Mouse (Mus musculus) heart, adult 2 months (tissue): ENCODE measurements around the gene Vmn1r25. TPM values are rescaled to one million over a fixed set of nuclear protein-coding genes. Genes with fewer than 3 reads are reported as not detected.
"Not testable (repeated sequence)": the region's sequence is repeated elsewhere in the genome, so short reads cannot be mapped to it uniquely, and the experiment has no call there.

Source experiments
- DNase-seq, 2 experiments: peaks; one replicate each; pipeline ENCODE4 v3.0.0; 2021
- H3K27ac ChIP-seq: fragments of 200-600 bp; 2 replicates; pipeline ENCODE4 v1.8.1; 2022
- H3K27me3 ChIP-seq: fragments of 200-500 bp; 2 replicates; pipeline ENCODE4 v1.6.1; 2012; ENCODE audit warnings: mild to moderate bottlenecking, low read length, inconsistent platforms, mixed read lengths; ENCODE audit not compliant: control insufficient read depth, insufficient read depth
- H3K36me3 ChIP-seq: fragments of 200-500 bp; 2 replicates; pipeline ENCODE4 v1.6.1; 2012; ENCODE audit warnings: low read length, inconsistent platforms; ENCODE audit not compliant: control insufficient read depth, insufficient read depth
- H3K4me1 ChIP-seq: fragments of 200-500 bp; 2 replicates; pipeline ENCODE4 v1.6.1; 2011; ENCODE audit warnings: low read length; ENCODE audit not compliant: control insufficient read depth, insufficient read depth
- H3K4me3 ChIP-seq: fragments of 200-600 bp; 2 replicates; pipeline ENCODE4 v1.8.1; 2022
- H3K79me2 ChIP-seq: fragments of 200-500 bp; replicated peaks from 2 replicates; pipeline ENCODE4 v1.6.1; 2012; ENCODE audit warnings: mild to moderate bottlenecking, inconsistent platforms, low read length, moderate library complexity, mixed read lengths; ENCODE audit not compliant: control insufficient read depth, insufficient read depth
- H3K9ac ChIP-seq: fragments of 200-500 bp; 2 replicates; pipeline ENCODE4 v1.6.1; 2012; ENCODE audit warnings: low read depth, mild to moderate bottlenecking, control low read depth, inconsistent platforms, low read length, mixed read lengths
- CTCF ChIP-seq: fragments of 200-600 bp; IDR thresholded peaks from 2 replicates; pipeline ENCODE4 v1.8.1; 2022; ENCODE audit warnings: antibody characterized with exemption, mild to moderate bottlenecking, moderate library complexity
- EP300 ChIP-seq: fragments of 200-500 bp; IDR thresholded peaks from 2 replicates; pipeline ENCODE4 v1.6.1; 2011; ENCODE audit warnings: low read depth, low read length, control low read depth; ENCODE audit not compliant: insufficient read depth
- POLR2A ChIP-seq: fragments of 200-500 bp; IDR thresholded peaks from 2 replicates; pipeline ENCODE4 v1.6.1; 2011; ENCODE audit warnings: mild to moderate bottlenecking, low read depth, low read length, control low read depth; ENCODE audit not compliant: insufficient read depth
- WGBS: fragments of 180-500 bp; shearing (Covaris S2); methylation state at CpG from one replicate; pipeline ENCODE4 v1.1.7; 2018; 5-methylcytosine and 5-hydroxymethylcytosine counted together
- intact Hi-C: fragments of 180-260 bp; cut with DNase I; formaldehyde crosslinking; loops from one replicate; pipeline ENCODE4 v1.15.1; 2025
- long read RNA-seq: library from polyadenylated mRNA; stranded (forward); transcript quantifications from one replicate; pipeline ENCODE4 v2.0.0, GENCODE M21; 2021
- polyA plus RNA-seq: library from polyadenylated mRNA; depleted of rRNA; stranded (reverse); fragments of >200 nt; gene quantifications from 2 replicates; pipeline ENCODE4 v1.2.3, GENCODE M21; 2012; rRNA removed
- total RNA-seq, 2 experiments: library from RNA; stranded (reverse); gene quantifications; 2 replicates each; pipeline ENCODE4 v1.2.3; 2021

Gene Vmn1r25
- total RNA-seq, result not detected
- not detected in 2 replicates for polyA plus RNA-seq
- long read RNA-seq, result 0 reads

- no peaks in the 10 kb centered on the region for H3K4me1 ChIP-seq
- WGBS, result 53% methylated on average over 3 of the region's 3 CpGs
- intact Hi-C loops, result loop anchor here (10.0 kb wide), 1 partner anchor 464 kb away; the partner anchor contains the start of gene Vmn1r30
- no peaks in the 10 kb centered on the region for H3K27me3 ChIP-seq
- no peaks in the 10 kb centered on the region for H3K79me2 ChIP-seq
- no peak within 1 kb of the TSS for H3K4me3 ChIP-seq
- no peak for DNase-seq
- no peak within 1 kb of the TSS for H3K27ac ChIP-seq
- TF ChIP-seq POLR2A (no peak), CTCF (no peak), EP300 (no peak)
- no peak within 1 kb of the TSS for H3K9ac ChIP-seq
- H3K36me3 ChIP-seq, result no peaks in the 10 kb centered on the region
Observed at GRCm38 (mm10) chr6:57980710-57981109, at the start of gene Vmn1r25. TSS of gene Vmn1r25 (minus strand) at chr6:57980810.

DNA sequence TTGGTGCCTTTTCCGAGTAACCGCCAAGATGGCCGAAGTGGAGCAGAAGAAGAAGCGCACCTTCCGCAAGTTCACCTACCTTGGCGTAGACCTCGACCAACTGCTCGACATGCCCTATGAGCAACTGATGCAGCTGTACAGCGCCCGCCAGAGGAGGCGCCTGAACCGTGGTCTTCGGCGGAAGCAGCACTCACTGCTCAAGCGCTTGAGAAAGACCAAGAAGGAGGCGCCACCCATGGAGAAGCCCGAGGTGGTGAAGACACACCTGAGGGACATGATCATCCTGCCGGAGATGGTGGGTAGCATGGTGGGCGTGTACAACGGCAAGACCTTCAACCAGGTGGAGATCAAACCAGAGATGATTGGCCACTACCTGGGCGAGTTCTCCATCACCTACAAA, 36.9 kb upstream of the Vmn1r25 start:
- H3K4me1 ChIP-seq, DNase-seq, H3K4me3 ChIP-seq, H3K9ac ChIP-seq, H3K27ac ChIP-seq, intact Hi-C loops, H3K27me3 ChIP-seq, H3K79me2 ChIP-seq, H3K36me3 ChIP-seq: not testable (repeated sequence)
- WGBS, result 86% methylated on average over 21 of the region's 21 CpGs

DNA sequence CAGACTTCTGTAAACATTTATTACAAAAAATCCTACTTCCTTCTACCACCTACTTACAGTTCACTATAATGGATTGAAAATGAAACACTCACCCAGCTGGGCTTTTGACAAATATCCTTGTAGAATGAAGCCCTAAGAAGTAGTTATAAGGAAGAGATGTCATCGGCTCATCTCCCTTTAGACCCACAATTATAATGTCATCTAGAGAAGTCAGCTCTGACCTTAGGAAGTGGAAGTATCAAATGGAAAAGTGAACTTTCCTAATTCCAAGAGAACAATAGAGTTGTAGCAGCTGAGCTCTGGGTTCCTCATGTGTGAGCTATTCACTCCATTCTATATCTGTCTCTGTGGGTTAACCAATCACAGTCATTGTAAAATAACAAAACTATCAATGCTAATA, 34.4 kb upstream of the Vmn1r25 start, which contains the start of gene Vmn1r26:
Gene Vmn1r26, minus strand, starts transcription at position 101 of the 400 bp plus-strand sequence.
- no peak within 1 kb of the TSS for H3K9ac ChIP-seq
- intact Hi-C loops, result no loop called here
- no peaks in the 10 kb centered on the region for H3K27me3 ChIP-seq
- no peak within 1 kb of the TSS for H3K4me3 ChIP-seq
- H3K4me1 ChIP-seq, result no peaks in the 10 kb centered on the region
- no peaks in the 10 kb centered on the region for H3K79me2 ChIP-seq
- no peak for TF ChIP-seq CTCF
- TF ChIP-seq EP300, result no peak
- TF ChIP-seq POLR2A, result no peak
- 79% methylated on average over 1 of the region's 1 CpGs for WGBS
- no peak for DNase-seq
- H3K36me3 ChIP-seq, result no peaks in the 10 kb centered on the region
- no peak within 1 kb of the TSS for H3K27ac ChIP-seq

DNA sequence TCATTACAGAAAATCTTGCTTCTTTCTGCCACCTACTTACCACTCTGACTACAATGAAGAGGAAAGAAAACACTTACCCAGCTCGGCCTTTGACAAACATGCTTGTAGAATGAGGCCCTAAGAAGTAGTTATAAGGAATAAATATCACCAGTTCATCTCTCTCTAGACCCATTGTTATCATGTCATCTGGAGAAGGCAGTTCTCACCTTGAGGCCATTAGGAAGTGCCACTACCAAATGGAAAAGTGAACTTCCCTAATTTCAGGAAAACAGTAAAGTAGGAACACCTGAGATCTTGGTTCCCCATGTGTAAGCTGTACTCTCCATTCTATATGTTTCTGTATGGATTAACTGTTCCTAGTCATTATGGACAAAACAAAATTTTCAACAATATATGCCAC, 19.2 kb downstream of the Vmn1r25 start, which contains the start of gene Vmn1r24:
Gene Vmn1r24, minus strand, starts transcription at position 101 of the 400 bp plus-strand sequence.
- H3K27me3 ChIP-seq, H3K27ac ChIP-seq, H3K4me1 ChIP-seq, H3K4me3 ChIP-seq, intact Hi-C loops, H3K9ac ChIP-seq, H3K36me3 ChIP-seq, H3K79me2 ChIP-seq, DNase-seq: not testable (repeated sequence)
- WGBS, result 61% methylated on average over 1 of the region's 1 CpGs

Other genes starting within 250 kb of the Vmn1r25 start
- gene Vopp1, start 155.7 kb downstream of the Vmn1r25 start, total RNA-seq, result 10 to 100 TPM; 21.6 to 23.9 TPM
- 11.3 and 13.8 TPM in 2 replicates for gene Vopp1, start 155.7 kb downstream of the Vmn1r25 start, polyA plus RNA-seq
- not detected for gene Vmn1r21, start 130.5 kb downstream of the Vmn1r25 start, total RNA-seq
- gene Vmn1r21, start 130.5 kb downstream of the Vmn1r25 start, polyA plus RNA-seq, result not detected in 2 replicates
- not detected for gene Vmn1r22, start 72.8 kb downstream of the Vmn1r25 start, total RNA-seq
- not detected in 2 replicates for gene Vmn1r22, start 72.8 kb downstream of the Vmn1r25 start, polyA plus RNA-seq
- not detected for gene Vmn1r23, start 54.0 kb downstream of the Vmn1r25 start, total RNA-seq
- not detected in 2 replicates for gene Vmn1r23, start 54.0 kb downstream of the Vmn1r25 start, polyA plus RNA-seq
- not detected for gene Vmn1r24, start 19.3 kb downstream of the Vmn1r25 start, total RNA-seq
- gene Vmn1r24, start 19.3 kb downstream of the Vmn1r25 start, polyA plus RNA-seq, result not detected in 2 replicates
- not detected for gene Vmn1r26, start 34.3 kb upstream of the Vmn1r25 start, total RNA-seq
- gene Vmn1r26, start 34.3 kb upstream of the Vmn1r25 start, polyA plus RNA-seq, result not detected in 2 replicates
- not detected for gene Vmn1r27, start 238.0 kb upstream of the Vmn1r25 start, total RNA-seq
- gene Vmn1r27, start 238.0 kb upstream of the Vmn1r25 start, polyA plus RNA-seq, result not detected in 2 replicates